Mouse (Mus musculus) adrenal gland, adult 8-10 months (tissue): ENCODE measurements around the gene Kcnh7. TPM values are rescaled to one million over a fixed set of nuclear protein-coding genes. Genes with fewer than 3 reads are reported as not detected.

ENCODE experiments used
- DNase-seq: peaks from one replicate; pipeline ENCODE4 v3.0.0; 2022
- total RNA-seq, 4 experiments: library from RNA; stranded (reverse); gene quantifications; 2 replicates each; pipeline ENCODE4 v1.2.4; 2022

Gene Kcnh7
- total RNA-seq, 4 experiments from 2014 or later, result 0.03 to 0.38 (median 0.09) TPM; not detected in 1

- DNase-seq, result no peak
Measured at GRCm38 (mm10) chr2:62645475-62645874, 538.6 kb downstream of the Kcnh7 start.

DNA sequence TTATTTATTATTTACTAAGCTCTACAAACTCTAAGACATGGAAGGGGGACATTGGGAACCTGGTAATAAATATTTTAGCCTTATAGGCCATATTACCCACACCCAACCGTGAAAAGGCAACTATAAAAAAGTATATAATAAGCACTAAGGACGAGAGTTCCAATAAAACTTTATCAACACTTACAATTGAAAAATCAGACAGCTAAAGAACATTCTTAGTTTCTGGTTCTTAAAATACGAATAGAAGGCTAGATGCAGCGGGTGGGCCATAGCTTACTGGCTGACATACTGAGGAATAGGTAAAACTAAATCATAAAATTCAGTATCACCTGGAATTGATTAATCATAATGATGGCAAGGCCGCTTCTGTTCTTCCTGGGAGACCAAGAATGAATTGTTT, 539.2 kb downstream of the Kcnh7 start:
- DNase-seq, result no peak
